ENCODE assay signal across 8 mouse cellular contexts in the genomic region with DNA sequence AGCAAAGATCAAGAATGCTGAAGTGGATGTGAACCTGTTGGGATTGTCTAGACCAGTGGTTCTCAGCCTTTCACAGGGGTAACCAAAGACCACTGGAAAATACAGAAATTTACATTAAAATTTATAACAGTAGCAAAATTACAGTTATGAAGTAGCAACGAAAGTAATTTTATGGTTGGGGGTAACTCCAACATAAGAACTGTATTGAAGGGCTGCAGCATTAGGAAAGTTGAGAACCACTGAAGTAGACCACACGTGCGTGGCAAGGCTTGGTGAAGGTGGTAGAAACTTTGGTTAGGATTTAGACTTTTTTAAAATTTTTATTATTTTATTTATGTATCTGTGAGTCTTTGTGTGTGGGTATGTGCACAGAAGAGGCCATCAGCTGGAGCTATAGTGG. TPM values are rescaled to one million over a fixed set of nuclear protein-coding genes. Genes with fewer than 3 reads are reported as not detected.
DNase-seq lines count a peak whose midpoint lies in the region; ATAC-seq and TF ChIP-seq lines count a peak whose summit lies in the region.

Gene Tmem214, plus strand, starts transcription at position 301 of the 400 bp plus-strand sequence.

- no peak for ATAC-seq in intestine, embryonic 16.5 days

- H3K27me3 ChIP-seq in kidney, adult 2 months (replicated peaks; ENCODE audit: control insufficient read depth, insufficient read depth, low read length), result no peaks in the 10 kb centered on the region
- H3K27me3 ChIP-seq in intestine, embryonic 16.5 days (replicated peaks; ENCODE audit: control insufficient read depth, insufficient read depth, low read length), result no peaks in the 10 kb centered on the region
- H3K27me3 ChIP-seq in midbrain, embryonic 10.5 days (ENCODE audit: low read depth, poor library complexity, severe bottlenecking), result no peaks in the 10 kb centered on the region

- DNase-seq in kidney, adult 2 months, result no peak
- no peak for DNase-seq in kidney, postnatal 25 days
- DNase-seq in adrenal gland, postnatal 10 days, result no peak
- DNase-seq in gastrocnemius, postnatal 25 days, result no peak
- DNase-seq in midbrain, embryonic 10.5 days (ENCODE audit: low spot score), result no peak
- DNase-seq in cerebellum, postnatal 10 days, result no peak
- DNase-seq in T-cell, adult 2 months (ENCODE audit: low spot score), result no peak

- H3K9ac ChIP-seq in intestine, embryonic 16.5 days (ENCODE audit: low read depth, low read length), result peak within 1 kb of the TSS; percentile 92; the same call in 1 of the 2 replicates

- TF ChIP-seq CTCF in kidney, adult 2 months (conservative IDR thresholded peaks at IDR 0.05; ENCODE audit: insufficient read depth, insufficient read length, low read depth, low read length), result no peak

- no peaks in the 10 kb centered on the region for H3K36me3 ChIP-seq in kidney, adult 2 months (ENCODE audit: control insufficient read depth, insufficient read depth, low read length)
- peaks cover 12% of the 10 kb centered on the region for H3K36me3 ChIP-seq in intestine, embryonic 16.5 days (ENCODE audit: control insufficient read depth, insufficient read depth, low read length)
- H3K36me3 ChIP-seq in midbrain, embryonic 10.5 days, result peaks cover 64% of the 10 kb centered on the region

- no peak for TF ChIP-seq POLR2A in kidney, adult 2 months (IDR thresholded peaks at IDR 0.05; ENCODE audit: low read depth, low read length)

- H3K4me2 ChIP-seq in intestine, embryonic 16.5 days (ENCODE audit: low read depth, low read length), result no peak within 1 kb of the TSS

- WGBS in kidney, adult 2 months, result 96% methylated on average over 3 of the region's 3 CpGs
- 96% methylated on average over 3 of the region's 3 CpGs for WGBS in intestine, embryonic 16.5 days
- 89% methylated on average over 3 of the region's 3 CpGs for WGBS in midbrain, embryonic 10.5 days

- no peaks in the 10 kb centered on the region; the same call in 1 of the 2 replicates for H3K4me1 ChIP-seq in kidney, adult 2 months (ENCODE audit: control insufficient read depth, insufficient read depth, low read length)
- H3K4me1 ChIP-seq in intestine, embryonic 16.5 days (ENCODE audit: control insufficient read depth, insufficient read depth, low read length), result peaks cover 11% of the 10 kb centered on the region
- H3K4me1 ChIP-seq in midbrain, embryonic 10.5 days, result peaks cover 21% of the 10 kb centered on the region

- H3K27ac ChIP-seq in kidney, adult 2 months (ENCODE audit: insufficient read depth, low read depth, low read length), result no peak within 1 kb of the TSS
- 0 out of 2 replicates have a peak within 1 kb of the TSS, but pooled peaks have one; percentile 4 for H3K27ac ChIP-seq in intestine, embryonic 16.5 days (ENCODE audit: low read length)
- peak within 1 kb of the TSS; percentile 90 for H3K27ac ChIP-seq in midbrain, embryonic 10.5 days (replicated peaks)

- H3K9me3 ChIP-seq in intestine, embryonic 16.5 days (ENCODE audit: control insufficient read depth, low read length), result no peaks in the 10 kb centered on the region
- H3K9me3 ChIP-seq in midbrain, embryonic 10.5 days (replicated peaks), result no peaks in the 10 kb centered on the region

- no peak within 1 kb of the TSS for H3K4me3 ChIP-seq in kidney, adult 2 months (ENCODE audit: insufficient read depth, low read depth, low read length)
- H3K4me3 ChIP-seq in intestine, embryonic 16.5 days (ENCODE audit: low read length), result no peak within 1 kb of the TSS; the same call in 1 of the 2 replicates
- peak within 1 kb of the TSS; percentile 86 for H3K4me3 ChIP-seq in midbrain, embryonic 10.5 days

RNA-seq across cellular contexts. Expression of gene Tmem214, which starts in this region (rescaled TPM):
- 81.3 and 92.5 TPM in 2 replicates for polyA plus RNA-seq in kidney, adult 2 months (2012; rRNA removed)
- 10 to 100 TPM; 49.4 to 50.4 TPM for total RNA-seq in adrenal gland, postnatal 10 days (2021)
- 10 to 100 TPM; 25.2 to 35.0 TPM for total RNA-seq in gastrocnemius, postnatal 25 days (2021)
- 76.5 and 81.0 TPM in 2 replicates for polyA plus RNA-seq in intestine, embryonic 16.5 days (2015; fragmentation: Nextera tagmentation; extraction: Ambion mirVana)
- 63.3 and 63.6 TPM in 2 replicates for polyA plus RNA-seq in midbrain, embryonic 10.5 days (2016; fragmentation: Nextera tagmentation; extraction: Ambion mirVana)
